Mouse (Mus musculus) heart, embryonic 16.5 days (tissue): ENCODE measurements around the gene Rsph1. TPM values are rescaled to one million over a fixed set of nuclear protein-coding genes. Genes with fewer than 3 reads are reported as not detected.
A peak's percentile ranks its signal among the peaks of the same experiment; 100 is the strongest.

ENCODE experiments used
- ATAC-seq: fragments of 200-750 bp; cut with Nextera tagmentation; replicated peaks from 2 replicates; pipeline ENCODE4 v1.8.0; 2017; ENCODE audit warnings: moderate number of reproducible peaks; ENCODE audit not compliant: insufficient read depth, low FRiP score; ENCODE audit errors: extremely low read depth
- H3K27ac ChIP-seq: fragments of 300-500 bp; sonication (generic); 2 replicates; pipeline ENCODE4 v1.5.1; 2014; ENCODE audit warnings: mild to moderate bottlenecking, low read length, control low read depth, moderate library complexity
- H3K27me3 ChIP-seq: fragments of 300-500 bp; sonication (generic); 2 replicates; pipeline ENCODE4 v1.6.1; 2014; ENCODE audit warnings: low read length, mixed read lengths; ENCODE audit not compliant: control insufficient read depth, insufficient read depth
- H3K36me3 ChIP-seq: fragments of 300-500 bp; sonication (generic); 2 replicates; pipeline ENCODE4 v1.6.1; 2014; ENCODE audit not compliant: control insufficient read depth, insufficient read depth
- H3K4me1 ChIP-seq: fragments of 300-500 bp; sonication (generic); 2 replicates; pipeline ENCODE4 v1.6.1; 2014; ENCODE audit warnings: low read length, mixed read lengths; ENCODE audit not compliant: control insufficient read depth, insufficient read depth
- H3K4me2 ChIP-seq: fragments of 300-500 bp; sonication (generic); 2 replicates; pipeline ENCODE4 v1.6.1; 2014; ENCODE audit warnings: low read depth, mild to moderate bottlenecking, control low read depth, low read length
- H3K4me3 ChIP-seq: fragments of 300-500 bp; sonication (generic); 2 replicates; pipeline ENCODE4 v1.5.1; 2014; ENCODE audit warnings: mild to moderate bottlenecking, control low read depth, low read length
- H3K9ac ChIP-seq: fragments of 300-500 bp; sonication (generic); 2 replicates; pipeline ENCODE4 v1.6.1; 2014; ENCODE audit warnings: low read length, control low read depth
- H3K9me3 ChIP-seq: fragments of 300-500 bp; sonication (generic); replicated peaks from 2 replicates; pipeline ENCODE4 v1.6.1; 2016; ENCODE audit warnings: low read length; ENCODE audit not compliant: control insufficient read depth
- WGBS: fragments of 180-500 bp; shearing (Covaris S2); extraction: QIAGEN DNeasy Blood & Tissue Kit; methylation state at CpG from one replicate; pipeline ENCODE4 v1.1.7; 2014; 5-methylcytosine and 5-hydroxymethylcytosine counted together
- polyA plus RNA-seq: library from polyadenylated mRNA; unstranded; fragments of >200 nt; fragmentation: Nextera tagmentation; extraction: Ambion mirVana; gene quantifications from 2 replicates; pipeline ENCODE4 v1.2.1, GENCODE M21; 2015

The Rsph1 gene
- polyA plus RNA-seq, 1 experiment from 2014 or later: 3.5 TPM

- Histone ChIP-seq H3K36me3 (no peaks in the 10 kb centered on the region), H3K9ac (no peak overlapping the region), H3K27ac (no peak overlapping the region), H3K4me2 (no peak overlapping the region), H3K4me1 (no peaks in the 10 kb centered on the region), H3K4me3 (no peak overlapping the region), H3K9me3 (no peaks in the 10 kb centered on the region), H3K27me3 (no peaks in the 10 kb centered on the region)
- no peak for ATAC-seq
- WGBS: 95% methylated on average over 1 of the region's 1 CpGs
Measured at GRCm38 (mm10) chr17:31235915-31236314, 41.3 kb downstream of the Rsph1 start.

DNA sequence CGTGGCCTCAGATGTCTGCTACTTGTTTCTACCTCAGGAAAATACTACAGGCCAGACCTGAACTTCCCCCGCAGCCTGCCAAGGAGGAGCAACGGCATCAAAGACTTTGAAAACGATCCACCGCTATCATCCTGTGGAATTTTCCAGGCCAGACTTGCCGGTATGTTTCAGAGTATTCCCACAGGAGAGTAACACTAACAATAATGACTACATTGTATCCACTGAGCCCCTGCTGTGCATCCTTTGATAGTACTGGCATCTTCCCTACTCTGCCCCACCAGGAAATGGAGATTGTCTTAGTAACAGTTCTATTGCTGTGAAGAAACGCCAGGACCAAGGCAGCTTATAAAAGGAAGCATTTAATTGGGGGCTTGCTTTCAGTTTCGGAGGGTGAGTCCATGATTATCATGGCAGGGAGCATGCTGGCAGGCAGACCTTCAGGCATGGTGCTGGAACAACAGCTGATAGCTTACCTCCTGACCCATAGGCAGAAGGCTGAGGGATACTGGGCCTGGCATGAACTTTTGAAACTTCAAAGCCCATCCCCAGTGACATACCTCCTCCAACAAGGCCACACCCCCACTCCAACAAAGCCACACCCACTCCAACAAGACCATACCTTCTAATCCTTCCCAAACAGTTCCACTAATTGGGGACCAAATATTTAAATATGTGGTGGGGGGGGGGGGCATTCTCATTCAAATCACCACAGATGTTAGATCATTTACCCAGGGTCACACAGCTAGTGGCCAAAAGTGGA lies 44.8 kb downstream of the Rsph1 start:
- peak; percentile 37; the same call in 1 of the 2 replicates for ATAC-seq
- Histone ChIP-seq H3K4me1 (no peaks in the 10 kb centered on the region), H3K9me3 (no peaks in the 10 kb centered on the region), H3K9ac (no peak overlapping the region), H3K36me3 (no peaks in the 10 kb centered on the region), H3K27ac (no peak overlapping the region), H3K27me3 (no peaks in the 10 kb centered on the region), H3K4me2 (no peak overlapping the region), H3K4me3 (no peak overlapping the region)
- 35% methylated on average over 8 of the region's 8 CpGs for WGBS

GRCm38 (mm10) chr17:31231780-31232179 lies 45.4 kb downstream of the Rsph1 start:
- H3K27me3 ChIP-seq: no peaks in the 10 kb centered on the region
- no peaks in the 10 kb centered on the region for H3K4me1 ChIP-seq
- no peak for ATAC-seq
- no peaks in the 10 kb centered on the region for H3K36me3 ChIP-seq
- H3K27ac ChIP-seq: no peak overlapping the region
- WGBS: 39% methylated on average over 6 of the region's 6 CpGs
- no peak overlapping the region for H3K4me3 ChIP-seq
- H3K9ac ChIP-seq: no peak overlapping the region
- no peak overlapping the region for H3K4me2 ChIP-seq
- no peaks in the 10 kb centered on the region for H3K9me3 ChIP-seq

DNA sequence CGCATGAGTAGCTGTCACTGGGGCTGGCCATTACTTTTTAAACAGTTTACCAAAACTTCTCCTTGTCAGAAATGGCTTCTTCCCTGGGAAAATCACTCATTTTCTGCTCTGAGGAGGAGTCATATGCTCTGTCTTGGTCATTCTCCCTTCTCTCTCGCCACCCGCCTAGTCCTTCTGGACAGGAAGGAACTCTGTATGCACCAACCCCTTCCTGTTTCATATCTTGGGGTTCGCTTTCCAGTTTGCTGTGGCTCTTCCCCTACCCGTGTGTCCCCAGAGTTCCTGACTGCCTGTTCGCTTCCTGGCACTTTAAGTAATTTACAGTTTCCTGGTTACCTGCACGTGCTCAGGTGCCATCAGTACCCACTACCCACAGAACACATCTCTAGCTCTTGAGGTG lies 50.3 kb downstream of the Rsph1 start:
- Histone ChIP-seq H3K36me3 (no peaks in the 10 kb centered on the region), H3K27me3 (no peaks in the 10 kb centered on the region), H3K4me1 (no peaks in the 10 kb centered on the region), H3K9me3 (no peaks in the 10 kb centered on the region), H3K9ac (no peak overlapping the region), H3K4me2 (no peak overlapping the region), H3K27ac (no peak overlapping the region), H3K4me3 (no peak overlapping the region)
- WGBS: 71% methylated on average over 7 of the region's 7 CpGs
- no peak for ATAC-seq

DNA sequence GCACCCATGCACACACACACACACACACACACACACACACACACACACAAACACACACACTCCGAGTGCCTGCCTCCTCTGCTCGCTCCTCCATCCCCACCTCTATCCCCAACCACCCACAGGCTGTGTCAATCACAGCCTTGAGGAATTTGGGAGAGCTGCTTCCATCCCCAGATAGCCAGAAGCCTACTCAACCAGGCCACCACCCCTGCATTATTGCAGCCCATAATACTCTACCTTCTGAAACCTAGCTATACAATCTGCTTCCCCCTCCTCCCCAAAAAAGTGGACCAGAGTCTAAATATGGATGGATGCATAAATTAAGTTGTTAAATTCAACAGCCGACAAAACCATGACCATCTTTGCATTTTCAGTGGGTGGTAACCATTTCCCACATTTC lies 50.8 kb downstream of the Rsph1 start:
- H3K9ac ChIP-seq: no peak overlapping the region
- 59% methylated on average over 3 of the region's 3 CpGs for WGBS
- H3K27me3 ChIP-seq: no peaks in the 10 kb centered on the region
- peaks cover 2% of the 10 kb centered on the region; the same call in 1 of the 2 replicates for H3K4me1 ChIP-seq
- no peak overlapping the region for H3K4me3 ChIP-seq
- H3K4me2 ChIP-seq: no peak overlapping the region
- ATAC-seq: no peak
- no peaks in the 10 kb centered on the region for H3K9me3 ChIP-seq
- no peak overlapping the region for H3K27ac ChIP-seq
- H3K36me3 ChIP-seq: no peaks in the 10 kb centered on the region

DNA sequence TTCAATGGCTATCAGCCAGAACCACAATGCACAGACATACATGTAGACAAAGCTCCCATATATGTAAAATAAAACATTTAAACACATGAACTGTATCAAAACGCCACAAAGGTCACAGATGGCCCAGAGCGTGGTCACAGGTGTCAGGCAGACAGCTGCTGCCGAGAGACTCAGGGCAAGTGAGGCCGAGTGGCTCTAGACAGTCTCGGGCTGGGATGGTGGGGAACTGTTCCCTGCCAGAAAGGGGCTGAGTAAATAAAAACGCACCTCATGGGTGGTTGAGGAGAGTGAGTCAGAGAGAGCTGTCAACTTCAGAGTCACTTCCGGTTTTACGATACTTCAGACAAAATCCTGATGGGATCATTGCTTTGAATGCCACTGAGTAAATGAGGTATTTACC lies 52.6 kb downstream of the Rsph1 start:
- no peak overlapping the region for H3K4me3 ChIP-seq
- H3K9ac ChIP-seq: no peak overlapping the region
- H3K27ac ChIP-seq: peak overlapping the region; percentile 18; the same call in 1 of the 2 replicates
- no peaks in the 10 kb centered on the region for H3K36me3 ChIP-seq
- ATAC-seq: no peak
- no peak overlapping the region for H3K4me2 ChIP-seq
- H3K9me3 ChIP-seq: no peaks in the 10 kb centered on the region
- WGBS: 71% methylated on average over 8 of the region's 8 CpGs
- no peaks in the 10 kb centered on the region for H3K27me3 ChIP-seq
- peaks cover 2% of the 10 kb centered on the region; the same call in 1 of the 2 replicates for H3K4me1 ChIP-seq

- Histone ChIP-seq H3K27me3 (no peaks in the 10 kb centered on the region), H3K4me1 (peaks cover 2% of the 10 kb centered on the region; the same call in 1 of the 2 replicates), H3K36me3 (no peaks in the 10 kb centered on the region), H3K4me3 (no peak overlapping the region), H3K9ac (no peak overlapping the region), H3K27ac (0 out of 2 replicates have a peak overlapping the region, but pooled peaks have one; percentile 46), H3K4me2 (no peak overlapping the region), H3K9me3 (no peaks in the 10 kb centered on the region)
- WGBS: 47% methylated on average over 7 of the region's 7 CpGs
- ATAC-seq: peak; percentile 42; the same call in 1 of the 2 replicates
Measured at GRCm38 (mm10) chr17:31223835-31224234, 53.3 kb downstream of the Rsph1 start.

GRCm38 (mm10) chr17:31222810-31223310 lies 54.3 kb downstream of the Rsph1 start:
- Histone ChIP-seq H3K36me3 (no peaks in the 10 kb centered on the region), H3K9ac (no peak overlapping the region), H3K27ac (no peak overlapping the region), H3K4me1 (peaks cover 2% of the 10 kb centered on the region; the same call in 1 of the 2 replicates), H3K4me2 (no peak overlapping the region), H3K9me3 (no peaks in the 10 kb centered on the region), H3K4me3 (no peak overlapping the region), H3K27me3 (no peaks in the 10 kb centered on the region)
- no peak for ATAC-seq
- WGBS: 51% methylated on average over 4 of the region's 4 CpGs

- no peaks in the 10 kb centered on the region for H3K36me3 ChIP-seq
- no peaks in the 10 kb centered on the region for H3K4me1 ChIP-seq
- ATAC-seq: no peak
- H3K4me3 ChIP-seq: no peak overlapping the region
- H3K27ac ChIP-seq: no peak overlapping the region
- 48% methylated on average over 5 of the region's 5 CpGs for WGBS
- H3K9me3 ChIP-seq: no peaks in the 10 kb centered on the region
- H3K4me2 ChIP-seq: no peak overlapping the region
- no peak overlapping the region for H3K9ac ChIP-seq
- no peaks in the 10 kb centered on the region for H3K27me3 ChIP-seq
Measured at GRCm38 (mm10) chr17:31216068-31216955, 60.9 kb downstream of the Rsph1 start.
